In genomic region chr14:58073936-58074335, GRCm38 (mm10) we compare ENCODE assay signal across 9 mouse cellular contexts. TPM values are rescaled to one million over a fixed set of nuclear protein-coding genes. Genes with fewer than 3 reads are reported as not detected.
DNase-seq lines count a peak whose midpoint lies in the region; ATAC-seq and TF ChIP-seq lines count a peak whose summit lies in the region.
"Had no signal": no experiment of that assay in that cellular context is flagged by ENCODE, and none has a peak within 500 bp of the region (broad histone marks: within the 10 kb centered on the region; RNA-seq: fewer than 3 reads in every experiment).

No protein-coding gene starts in this region.

- H3K36me3 ChIP-seq in forebrain, embryonic 14.5 days (ENCODE audit: control insufficient read depth, insufficient read depth, low read length) = no peaks in the 10 kb centered on the region
- no peaks in the 10 kb centered on the region for H3K36me3 ChIP-seq in lung, postnatal 0 days (ENCODE audit: insufficient read depth, low read length)
- H3K36me3 ChIP-seq: G1E had no signal

- H3K27ac ChIP-seq in forebrain, embryonic 14.5 days (ENCODE audit: low read depth, low read length) = no peak overlapping the region
- H3K27ac ChIP-seq in lung, postnatal 0 days (ENCODE audit: low read length) = no peak overlapping the region

- peaks cover 71% of the 10 kb centered on the region for H3K27me3 ChIP-seq in forebrain, embryonic 14.5 days (replicated peaks; ENCODE audit: control insufficient read depth, insufficient read depth, low read length)
- peaks cover 50% of the 10 kb centered on the region for H3K27me3 ChIP-seq in lung, postnatal 0 days (replicated peaks; ENCODE audit: insufficient read depth, low read length)

- DNase-seq in heart, adult 11 months = peak; percentile 87
- DNase-seq in heart, postnatal 4 days = no peak
- peak; percentile 61 for DNase-seq in adrenal gland, postnatal 14 days
- DNase-seq in forebrain, embryonic 14.5 days (ENCODE audit: low spot score) = peak; percentile 14
- peak; percentile 58 for DNase-seq in kidney, adult 18-20 months
- peak; percentile 67 for DNase-seq in lung, postnatal 0 days (ENCODE audit: low spot score)
- DNase-seq in adipocyte (ENCODE audit: low spot score) = no peak
- no peak for DNase-seq in spleen, postnatal 4 days (ENCODE audit: low spot score in 2 of 2)

- no peak for ATAC-seq in forebrain, embryonic 14.5 days
- no peak for ATAC-seq in lung, postnatal 0 days

- H3K4me1 ChIP-seq in forebrain, embryonic 14.5 days (ENCODE audit: control insufficient read depth, insufficient read depth, low read length) = peaks cover 6% of the 10 kb centered on the region; the same call in 1 of the 2 replicates
- peaks cover 13% of the 10 kb centered on the region for H3K4me1 ChIP-seq in lung, postnatal 0 days (ENCODE audit: insufficient read depth, low read depth, low read length)

- TF ChIP-seq CTCF in lung, postnatal 0 days (IDR thresholded peaks at IDR 0.05) = no peak

- no peak for TF ChIP-seq EP300 in lung, postnatal 0 days (IDR thresholded peaks at IDR 0.05)

- 1% methylated on average over 20 of the region's 20 CpGs for WGBS in forebrain, embryonic 14.5 days
- 1% methylated on average over 20 of the region's 20 CpGs for WGBS in lung, postnatal 0 days

- peak overlapping the region; percentile 56 for H3K4me3 ChIP-seq in forebrain, embryonic 14.5 days (ENCODE audit: low read depth, low read length)
- peak overlapping the region; percentile 60 for H3K4me3 ChIP-seq in lung, postnatal 0 days (ENCODE audit: low read depth, low read length)

- H3K9ac ChIP-seq in forebrain, embryonic 14.5 days (ENCODE audit: low read length) = no peak overlapping the region; the same call in 1 of the 2 replicates
- no peak overlapping the region for H3K9ac ChIP-seq in lung, postnatal 0 days (replicated peaks; ENCODE audit: low read depth)

- no peaks in the 10 kb centered on the region for H3K9me3 ChIP-seq in forebrain, embryonic 14.5 days (replicated peaks; ENCODE audit: control insufficient read depth, low read length)
- no peaks in the 10 kb centered on the region for H3K9me3 ChIP-seq in lung, postnatal 0 days (ENCODE audit: low read length)

- peak overlapping the region; percentile 95 for H3K4me2 ChIP-seq in forebrain, embryonic 14.5 days (ENCODE audit: low read length)
- H3K4me2 ChIP-seq in lung, postnatal 0 days (replicated peaks; ENCODE audit: low read depth, low read length) = peak overlapping the region; percentile 94

RNA-seq across cellular contexts. Expression of gene Fgf9, which starts 3.6 kb away (rescaled TPM):
- total RNA-seq in heart, postnatal 4 days (2021) = 1 to 10 TPM; 7.7 to 8.3 TPM
- total RNA-seq in adrenal gland, postnatal 14 days (2021) = 17.7 and 17.9 TPM in 2 replicates
- 6.5 and 9.8 TPM in 2 replicates for polyA plus RNA-seq in forebrain, embryonic 14.5 days (2014; fragmentation: Nextera tagmentation; extraction: Ambion mirVana)
- 2.7 and 3.1 TPM in 2 replicates for polyA plus RNA-seq in lung, postnatal 0 days (2015; fragmentation: Nextera tagmentation; extraction: Ambion mirVana)
- polyA plus RNA-seq: G1E had no signal

Comparison
In these comparisons a context has a peak if more than half of its experiments do, and no peak if none do; other contexts are left out.
1. DNase-seq: peak in heart, adult 11 months (single experiment), adrenal gland, postnatal 14 days (single experiment), forebrain, embryonic 14.5 days (single experiment), kidney, adult 18-20 months (single experiment) and lung, postnatal 0 days (single experiment); none in heart, postnatal 4 days (single experiment), adipocyte (single experiment) and spleen, postnatal 4 days (0 of 2).